Mouse (Mus musculus) stomach, embryonic 15.5 days (tissue): ENCODE data around the gene Csnk2a1. TPM values are rescaled to one million over a fixed set of nuclear protein-coding genes. Genes with fewer than 3 reads are reported as not detected.

ENCODE experiments used
- ATAC-seq: fragments of 200-750 bp; cut with Nextera tagmentation; 2 replicates; pipeline ENCODE4 v1.8.0; 2017; ENCODE audit warnings: low read depth, moderate number of reproducible peaks, moderate TSS enrichment; ENCODE audit not compliant: insufficient read depth, low FRiP score
- H3K27ac ChIP-seq: fragments of 300-500 bp; sonication (generic); 2 replicates; pipeline ENCODE4 v1.5.1; 2015; ENCODE audit warnings: mild to moderate bottlenecking, inconsistent platforms
- H3K27me3 ChIP-seq: fragments of 300-500 bp; sonication (generic); replicated peaks from 2 replicates; pipeline ENCODE4 v1.6.1; 2015; ENCODE audit warnings: inconsistent platforms
- H3K36me3 ChIP-seq: fragments of 300-500 bp; sonication (generic); 2 replicates; pipeline ENCODE4 v1.6.1; 2015; ENCODE audit warnings: inconsistent platforms
- H3K4me1 ChIP-seq: fragments of 300-500 bp; sonication (generic); 2 replicates; pipeline ENCODE4 v1.6.1; 2015; ENCODE audit warnings: inconsistent platforms
- H3K4me2 ChIP-seq: fragments of 300-500 bp; sonication (generic); 2 replicates; pipeline ENCODE4 v1.6.1; 2015; ENCODE audit warnings: mild to moderate bottlenecking, inconsistent platforms
- H3K4me3 ChIP-seq: fragments of 300-500 bp; sonication (generic); replicated peaks from 2 replicates; pipeline ENCODE4 v1.5.1; 2015; ENCODE audit warnings: inconsistent platforms
- H3K9ac ChIP-seq: fragments of 300-500 bp; sonication (generic); 2 replicates; pipeline ENCODE4 v1.6.1; 2015; ENCODE audit warnings: inconsistent platforms
- H3K9me3 ChIP-seq: fragments of 300-500 bp; sonication (generic); 2 replicates; pipeline ENCODE4 v1.6.1; 2016; ENCODE audit warnings: inconsistent platforms
- WGBS: fragments of 180-500 bp; shearing (Covaris S2); methylation state at CpG from one replicate; pipeline ENCODE4 v1.1.7; 2015; 5-methylcytosine and 5-hydroxymethylcytosine counted together
- polyA plus RNA-seq: library from polyadenylated mRNA; unstranded; fragments of >200 nt; fragmentation: Nextera tagmentation; extraction: Ambion mirVana; gene quantifications from 2 replicates; pipeline ENCODE4 v1.2.1, GENCODE M21; 2015

Csnk2a1 gene
- polyA plus RNA-seq, 1 experiment from 2014 or later = 89.8 TPM

GRCm38 (mm10) chr2:152294541-152294940 is 67.9 kb downstream of the Csnk2a1 start:
- WGBS = 32% methylated on average over 5 of the region's 5 CpGs
- H3K27me3 ChIP-seq = no peaks in the 10 kb centered on the region
- H3K4me3 ChIP-seq = peak overlapping the region; percentile 91
- 0 out of 2 replicates have a peak, but pooled peaks cover 13% of the 10 kb centered on the region for H3K4me1 ChIP-seq
- H3K9me3 ChIP-seq = no peaks in the 10 kb centered on the region
- no peaks in the 10 kb centered on the region for H3K36me3 ChIP-seq
- ATAC-seq = no peak
- H3K27ac ChIP-seq = no peak overlapping the region
- peak overlapping the region; percentile 97; the same call in 1 of the 2 replicates for H3K9ac ChIP-seq
- peak overlapping the region; percentile 74 for H3K4me2 ChIP-seq

- H3K36me3 ChIP-seq = peaks cover 29% of the 10 kb centered on the region
These were observed 76.2 kb downstream of the Csnk2a1 start for GRCm38 (mm10) chr2:152302862-152303261.

GRCm38 (mm10) chr2:152303781-152304180 is 77.1 kb downstream of the Csnk2a1 start:
- H3K9ac ChIP-seq = no peak overlapping the region
- peaks cover 38% of the 10 kb centered on the region for H3K36me3 ChIP-seq
- no peak for ATAC-seq
- no peaks in the 10 kb centered on the region for H3K9me3 ChIP-seq
- WGBS = 56% methylated on average over 5 of the region's 5 CpGs
- H3K4me1 ChIP-seq = no peaks in the 10 kb centered on the region
- H3K27ac ChIP-seq = no peak overlapping the region
- H3K4me2 ChIP-seq = no peak overlapping the region
- no peak overlapping the region for H3K4me3 ChIP-seq
- H3K27me3 ChIP-seq = no peaks in the 10 kb centered on the region

More at GRCm38 (mm10) chr2:152302862-152303261, 76.2 kb downstream of the Csnk2a1 start:
- H3K4me1 ChIP-seq = no peaks in the 10 kb centered on the region
- H3K9me3 ChIP-seq = no peaks in the 10 kb centered on the region
- no peaks in the 10 kb centered on the region for H3K27me3 ChIP-seq
- no peak overlapping the region for H3K9ac ChIP-seq
- no peak overlapping the region for H3K4me3 ChIP-seq
- no peak for ATAC-seq
- no peak overlapping the region for H3K4me2 ChIP-seq
- 74% methylated on average over 2 of the region's 2 CpGs for WGBS
- no peak overlapping the region for H3K27ac ChIP-seq

- WGBS = 90% methylated on average over 6 of the region's 6 CpGs
- no peak overlapping the region for H3K27ac ChIP-seq
- H3K27me3 ChIP-seq = no peaks in the 10 kb centered on the region
- H3K4me3 ChIP-seq = no peak overlapping the region
- H3K9ac ChIP-seq = no peak overlapping the region
- ATAC-seq = no peak
- no peaks in the 10 kb centered on the region for H3K9me3 ChIP-seq
- H3K4me1 ChIP-seq = no peaks in the 10 kb centered on the region
- peaks cover 50% of the 10 kb centered on the region for H3K36me3 ChIP-seq
- H3K4me2 ChIP-seq = no peak overlapping the region
These were observed 78.8 kb downstream of the Csnk2a1 start for GRCm38 (mm10) chr2:152305480-152305879.

GRCm38 (mm10) chr2:152307186-152307585 is 80.5 kb downstream of the Csnk2a1 start:
- Histone ChIP-seq H3K4me1 (no peaks in the 10 kb centered on the region), H3K36me3 (peaks cover 66% of the 10 kb centered on the region), H3K4me2 (no peak overlapping the region), H3K9me3 (no peaks in the 10 kb centered on the region), H3K27me3 (no peaks in the 10 kb centered on the region), H3K27ac (no peak overlapping the region), H3K4me3 (no peak overlapping the region), H3K9ac (no peak overlapping the region)
- no peak for ATAC-seq
- WGBS = 89% methylated on average over 3 of the region's 3 CpGs

- no peaks in the 10 kb centered on the region for H3K4me1 ChIP-seq
- peaks cover 69% of the 10 kb centered on the region for H3K36me3 ChIP-seq
- no peaks in the 10 kb centered on the region for H3K27me3 ChIP-seq
- no peak overlapping the region for H3K27ac ChIP-seq
- no peak overlapping the region for H3K4me3 ChIP-seq
- no peak for ATAC-seq
- H3K4me2 ChIP-seq = no peak overlapping the region
- H3K9me3 ChIP-seq = no peaks in the 10 kb centered on the region
- no peak overlapping the region for H3K9ac ChIP-seq
- WGBS = 74% methylated on average over 7 of the region's 7 CpGs
These were observed 86.4 kb downstream of the Csnk2a1 start for GRCm38 (mm10) chr2:152312996-152313395.

- no peak overlapping the region for H3K4me3 ChIP-seq
- H3K4me2 ChIP-seq = no peak overlapping the region
- H3K36me3 ChIP-seq = peaks cover 69% of the 10 kb centered on the region
- H3K9ac ChIP-seq = no peak overlapping the region
- no peaks in the 10 kb centered on the region for H3K4me1 ChIP-seq
- no peak for ATAC-seq
- WGBS = 81% methylated on average over 6 of the region's 6 CpGs
- no peak overlapping the region for H3K27ac ChIP-seq
- H3K9me3 ChIP-seq = no peaks in the 10 kb centered on the region
- no peaks in the 10 kb centered on the region for H3K27me3 ChIP-seq
These were observed 87.3 kb downstream of the Csnk2a1 start for GRCm38 (mm10) chr2:152313926-152314325.

- H3K36me3 ChIP-seq = peaks cover 53% of the 10 kb centered on the region
- H3K9me3 ChIP-seq = no peaks in the 10 kb centered on the region
- 81% methylated on average over 6 of the region's 6 CpGs for WGBS
These were observed 90.4 kb downstream of the Csnk2a1 start for GRCm38 (mm10) chr2:152317054-152317453.

GRCm38 (mm10) chr2:152321558-152321957 is 94.9 kb downstream of the Csnk2a1 start:
- Histone ChIP-seq H3K4me1 (no peaks in the 10 kb centered on the region), H3K4me3 (no peak overlapping the region), H3K27me3 (no peaks in the 10 kb centered on the region), H3K9ac (no peak overlapping the region), H3K4me2 (no peak overlapping the region), H3K36me3 (peaks cover 54% of the 10 kb centered on the region), H3K27ac (no peak overlapping the region), H3K9me3 (no peaks in the 10 kb centered on the region)
- ATAC-seq = no peak
- WGBS = 82% methylated on average over 5 of the region's 5 CpGs

More at GRCm38 (mm10) chr2:152317054-152317453, 90.4 kb downstream of the Csnk2a1 start:
- Histone ChIP-seq H3K27me3 (no peaks in the 10 kb centered on the region), H3K4me3 (no peak overlapping the region), H3K27ac (no peak overlapping the region), H3K4me2 (no peak overlapping the region), H3K4me1 (no peaks in the 10 kb centered on the region), H3K9ac (no peak overlapping the region)
- no peak for ATAC-seq

GRCm38 (mm10) chr2:152322198-152322597 is 95.6 kb downstream of the Csnk2a1 start:
- no peak overlapping the region for H3K27ac ChIP-seq

GRCm38 (mm10) chr2:152323971-152324370 is 97.3 kb downstream of the Csnk2a1 start:
- no peak for ATAC-seq
- Histone ChIP-seq H3K36me3 (peaks cover 42% of the 10 kb centered on the region), H3K9ac (no peak overlapping the region), H3K4me1 (no peaks in the 10 kb centered on the region), H3K4me2 (no peak overlapping the region), H3K4me3 (no peak overlapping the region), H3K9me3 (no peaks in the 10 kb centered on the region), H3K27me3 (no peaks in the 10 kb centered on the region), H3K27ac (no peak overlapping the region)
- WGBS = 94% methylated on average over 14 of the region's 14 CpGs

More at GRCm38 (mm10) chr2:152322198-152322597, 95.6 kb downstream of the Csnk2a1 start:
- Histone ChIP-seq H3K4me3 (no peak overlapping the region), H3K27me3 (no peaks in the 10 kb centered on the region), H3K9ac (no peak overlapping the region), H3K4me2 (no peak overlapping the region), H3K9me3 (no peaks in the 10 kb centered on the region), H3K36me3 (peaks cover 52% of the 10 kb centered on the region), H3K4me1 (no peaks in the 10 kb centered on the region)
- 98% methylated on average over 6 of the region's 6 CpGs for WGBS
- no peak for ATAC-seq

- no peak overlapping the region for H3K27ac ChIP-seq
- H3K4me2 ChIP-seq = no peak overlapping the region
- H3K36me3 ChIP-seq = peaks cover 39% of the 10 kb centered on the region
- WGBS = 87% methylated on average over 3 of the region's 3 CpGs
- no peaks in the 10 kb centered on the region for H3K9me3 ChIP-seq
- H3K9ac ChIP-seq = no peak overlapping the region
- H3K4me3 ChIP-seq = no peak overlapping the region
- ATAC-seq = no peak
- no peaks in the 10 kb centered on the region for H3K27me3 ChIP-seq
- H3K4me1 ChIP-seq = no peaks in the 10 kb centered on the region
These were observed 98.2 kb downstream of the Csnk2a1 start for GRCm38 (mm10) chr2:152324842-152325241.

- no peaks in the 10 kb centered on the region for H3K9me3 ChIP-seq
- no peaks in the 10 kb centered on the region for H3K27me3 ChIP-seq
- no peak for ATAC-seq
- no peak overlapping the region for H3K27ac ChIP-seq
- H3K4me1 ChIP-seq = peaks cover 8% of the 10 kb centered on the region
- no peak overlapping the region for H3K9ac ChIP-seq
- H3K4me2 ChIP-seq = no peak overlapping the region
- 90% methylated on average over 13 of the region's 13 CpGs for WGBS
- H3K4me3 ChIP-seq = no peak overlapping the region
- peaks cover 33% of the 10 kb centered on the region for H3K36me3 ChIP-seq
These were observed 99.5 kb downstream of the Csnk2a1 start for GRCm38 (mm10) chr2:152326157-152326556.
